Mouse (Mus musculus): ENCODE measurements around the gene Clstn1.

GRCm38 (mm10) chr4:149691368-149691767 lies 105.1 kb downstream of the Clstn1 start:
- TF ChIP-seq CTCF (IDR thresholded peaks at IDR 0.05), result no peak
- TF ChIP-seq POLR2A (IDR thresholded peaks at IDR 0.05; ENCODE audit: insufficient read depth, low read depth, low read length), result no peak

Data from heart, adult 2 months (tissue).